Mouse (Mus musculus) bone marrow, adult 2 months (tissue): Measurements from ENCODE around the gene Slc10a6.

Source experiments
- CTCF ChIP-seq: fragments of 200-500 bp; IDR thresholded peaks from 2 replicates; pipeline ENCODE4 v1.5.1; 2011; ENCODE audit warnings: low read length, control low read depth; ENCODE audit not compliant: control insufficient read depth, insufficient read depth
- POLR2A ChIP-seq: fragments of 200-500 bp; IDR thresholded peaks from 2 replicates; pipeline ENCODE4 v1.6.1; 2011; ENCODE audit warnings: low read depth, mild to moderate bottlenecking, control low read depth, low read length, borderline replicate concordance; ENCODE audit not compliant: control insufficient read depth

GRCm38 (mm10) chr5:103677894-103678293, 48.7 kb upstream of the Slc10a6 start:
- no peak for TF ChIP-seq CTCF
- TF ChIP-seq POLR2A = no peak
